Mouse (Mus musculus) intestine, embryonic 16.5 days (tissue): ENCODE data around the gene B430306N03Rik. TPM values are rescaled to one million over a fixed set of nuclear protein-coding genes. Genes with fewer than 3 reads are reported as not detected.
"Not testable (repeated sequence)": the region's sequence is repeated elsewhere in the genome, so short reads cannot be mapped to it uniquely, and the experiment has no call there.

Experiments used
- ATAC-seq: fragments of 200-750 bp; cut with Nextera tagmentation; 2 replicates; pipeline ENCODE4 v1.8.0; 2017; ENCODE audit warnings: moderate TSS enrichment, moderate library complexity
- H3K27ac ChIP-seq: fragments of 300-500 bp; sonication (generic); 2 replicates; pipeline ENCODE4 v1.5.1; 2014; ENCODE audit warnings: mild to moderate bottlenecking, low read length
- H3K27me3 ChIP-seq: fragments of 300-500 bp; sonication (generic); replicated peaks from 2 replicates; pipeline ENCODE4 v1.6.1; 2014; ENCODE audit warnings: low read length, control low read depth, mixed read lengths; ENCODE audit not compliant: control insufficient read depth, insufficient read depth
- H3K36me3 ChIP-seq: fragments of 300-500 bp; sonication (generic); 2 replicates; pipeline ENCODE4 v1.6.1; 2014; ENCODE audit warnings: low read length, control low read depth; ENCODE audit not compliant: control insufficient read depth, insufficient read depth
- H3K4me1 ChIP-seq: fragments of 300-500 bp; sonication (generic); 2 replicates; pipeline ENCODE4 v1.6.1; 2014; ENCODE audit warnings: low read length, control low read depth, mixed read lengths; ENCODE audit not compliant: control insufficient read depth, insufficient read depth
- H3K4me2 ChIP-seq: fragments of 300-500 bp; sonication (generic); 2 replicates; pipeline ENCODE4 v1.6.1; 2014; ENCODE audit warnings: low read depth, low read length, control low read depth
- H3K4me3 ChIP-seq: fragments of 300-500 bp; sonication (generic); 2 replicates; pipeline ENCODE4 v1.5.1; 2014; ENCODE audit warnings: mild to moderate bottlenecking, low read length
- H3K9ac ChIP-seq: fragments of 300-500 bp; sonication (generic); 2 replicates; pipeline ENCODE4 v1.6.1; 2014; ENCODE audit warnings: low read depth, low read length
- H3K9me3 ChIP-seq: fragments of 300-500 bp; sonication (generic); 2 replicates; pipeline ENCODE4 v1.6.1; 2016; ENCODE audit warnings: low read length, control low read depth; ENCODE audit not compliant: control insufficient read depth
- WGBS: fragments of 180-500 bp; shearing (Covaris S2); extraction: QIAGEN DNeasy Blood & Tissue Kit; methylation state at CpG from one replicate; pipeline ENCODE4 v1.1.7; 2014; 5-methylcytosine and 5-hydroxymethylcytosine counted together
- polyA plus RNA-seq: library from polyadenylated mRNA; unstranded; fragments of >200 nt; fragmentation: Nextera tagmentation; extraction: Ambion mirVana; gene quantifications from 2 replicates; pipeline ENCODE4 v1.2.1, GENCODE M21; 2015

B430306N03Rik gene
- polyA plus RNA-seq, 1 experiment from 2014 or later: 0.44 TPM

- H3K27me3 ChIP-seq: no peaks in the 10 kb centered on the region
- H3K27ac ChIP-seq: no peak overlapping the region
- H3K4me1 ChIP-seq: 0 out of 2 replicates have a peak, but pooled peaks cover 5% of the 10 kb centered on the region
- H3K9me3 ChIP-seq: no peaks in the 10 kb centered on the region
- H3K4me3 ChIP-seq: no peak overlapping the region
- H3K4me2 ChIP-seq: no peak overlapping the region
- H3K9ac ChIP-seq: no peak overlapping the region
- WGBS: 69% methylated on average over 4 of the region's 4 CpGs
- H3K36me3 ChIP-seq: no peaks in the 10 kb centered on the region
- no peak for ATAC-seq
Observed at GRCm38 (mm10) chr17:48346834-48347233, 30.9 kb downstream of the B430306N03Rik start.

- H3K4me3 ChIP-seq: no peak overlapping the region
- 71% methylated on average over 2 of the region's 2 CpGs for WGBS
Observed at GRCm38 (mm10) chr17:48347287-48347686, 31.3 kb downstream of the B430306N03Rik start.

GRCm38 (mm10) chr17:48350681-48351193 lies 34.8 kb downstream of the B430306N03Rik start:
- Histone ChIP-seq H3K36me3 (no peaks in the 10 kb centered on the region), H3K9ac (no peak overlapping the region), H3K27me3 (no peaks in the 10 kb centered on the region), H3K4me3 (no peak overlapping the region), H3K4me2 (no peak overlapping the region), H3K4me1 (0 out of 2 replicates have a peak, but pooled peaks cover 2% of the 10 kb centered on the region), H3K27ac (no peak overlapping the region), H3K9me3 (no peaks in the 10 kb centered on the region)
- no peak for ATAC-seq
- 70% methylated on average over 5 of the region's 5 CpGs for WGBS

More at GRCm38 (mm10) chr17:48347287-48347686, 31.3 kb downstream of the B430306N03Rik start:
- no peaks in the 10 kb centered on the region for H3K36me3 ChIP-seq
- no peak overlapping the region for H3K9ac ChIP-seq
- H3K27me3 ChIP-seq: no peaks in the 10 kb centered on the region
- 0 out of 2 replicates have a peak, but pooled peaks cover 5% of the 10 kb centered on the region for H3K4me1 ChIP-seq
- no peak overlapping the region for H3K4me2 ChIP-seq
- H3K27ac ChIP-seq: no peak overlapping the region
- H3K9me3 ChIP-seq: no peaks in the 10 kb centered on the region
- no peak for ATAC-seq

GRCm38 (mm10) chr17:48352976-48353375 lies 37.0 kb downstream of the B430306N03Rik start:
- not testable (repeated sequence) for H3K4me1 ChIP-seq, H3K4me2 ChIP-seq, H3K27me3 ChIP-seq, H3K36me3 ChIP-seq, H3K9ac ChIP-seq, H3K4me3 ChIP-seq, H3K27ac ChIP-seq, ATAC-seq, H3K9me3 ChIP-seq
- WGBS: 80% methylated on average over 7 of the region's 7 CpGs

- no peak for ATAC-seq
- WGBS: 82% methylated on average over 3 of the region's 3 CpGs
Observed at GRCm38 (mm10) chr17:48355822-48356221, 39.9 kb downstream of the B430306N03Rik start.

GRCm38 (mm10) chr17:48357892-48358291 lies 42.0 kb downstream of the B430306N03Rik start:
- 41% methylated on average over 2 of the region's 2 CpGs for WGBS
- H3K9me3 ChIP-seq: no peaks in the 10 kb centered on the region

More at GRCm38 (mm10) chr17:48355822-48356221, 39.9 kb downstream of the B430306N03Rik start:
- Histone ChIP-seq H3K4me2 (no peak overlapping the region), H3K9ac (no peak overlapping the region), H3K27me3 (no peaks in the 10 kb centered on the region), H3K4me1 (no peaks in the 10 kb centered on the region), H3K27ac (no peak overlapping the region), H3K4me3 (no peak overlapping the region), H3K36me3 (no peaks in the 10 kb centered on the region), H3K9me3 (no peaks in the 10 kb centered on the region)

GRCm38 (mm10) chr17:48359616-48360015 lies 43.7 kb downstream of the B430306N03Rik start, which contains the start of gene Treml1:
Treml1 (plus strand) TSS chr17:48359916.
- Histone ChIP-seq H3K36me3 (no peaks in the 10 kb centered on the region), H3K9ac (no peak within 1 kb of the TSS), H3K27me3 (no peaks in the 10 kb centered on the region), H3K4me3 (no peak within 1 kb of the TSS), H3K4me1 (no peaks in the 10 kb centered on the region), H3K9me3 (no peaks in the 10 kb centered on the region), H3K27ac (no peak within 1 kb of the TSS), H3K4me2 (no peak within 1 kb of the TSS)
- ATAC-seq: no peak
- 72% methylated on average over 7 of the region's 7 CpGs for WGBS

More at GRCm38 (mm10) chr17:48357892-48358291, 42.0 kb downstream of the B430306N03Rik start:
- H3K4me1 ChIP-seq: no peaks in the 10 kb centered on the region
- H3K27me3 ChIP-seq: no peaks in the 10 kb centered on the region
- H3K4me3 ChIP-seq: no peak overlapping the region
- H3K9ac ChIP-seq: no peak overlapping the region
- no peak overlapping the region for H3K27ac ChIP-seq
- H3K36me3 ChIP-seq: no peaks in the 10 kb centered on the region
- H3K4me2 ChIP-seq: no peak overlapping the region
- ATAC-seq: no peak

GRCm38 (mm10) chr17:48360462-48360861 lies 44.5 kb downstream of the B430306N03Rik start:
- Histone ChIP-seq H3K9ac (no peak overlapping the region), H3K27me3 (no peaks in the 10 kb centered on the region), H3K36me3 (no peaks in the 10 kb centered on the region), H3K4me2 (no peak overlapping the region), H3K4me3 (no peak overlapping the region), H3K9me3 (no peaks in the 10 kb centered on the region), H3K27ac (no peak overlapping the region), H3K4me1 (no peaks in the 10 kb centered on the region)
- no peak for ATAC-seq
- WGBS: 65% methylated on average over 4 of the region's 4 CpGs

GRCm38 (mm10) chr17:48362346-48362745 lies 46.4 kb downstream of the B430306N03Rik start:
- 58% methylated on average over 3 of the region's 3 CpGs for WGBS
- no peak overlapping the region for H3K9ac ChIP-seq
- H3K27me3 ChIP-seq: no peaks in the 10 kb centered on the region
- no peaks in the 10 kb centered on the region for H3K9me3 ChIP-seq
- no peak for ATAC-seq
- H3K4me2 ChIP-seq: no peak overlapping the region
- no peak overlapping the region for H3K27ac ChIP-seq
- no peaks in the 10 kb centered on the region for H3K4me1 ChIP-seq
- no peak overlapping the region for H3K4me3 ChIP-seq
- H3K36me3 ChIP-seq: no peaks in the 10 kb centered on the region

- Histone ChIP-seq H3K4me1 (no peaks in the 10 kb centered on the region), H3K36me3 (no peaks in the 10 kb centered on the region), H3K4me3 (no peak overlapping the region), H3K9me3 (no peaks in the 10 kb centered on the region), H3K27me3 (no peaks in the 10 kb centered on the region), H3K4me2 (no peak overlapping the region), H3K9ac (no peak overlapping the region), H3K27ac (no peak overlapping the region)
- ATAC-seq: no peak
- 77% methylated on average over 8 of the region's 8 CpGs for WGBS
Observed at GRCm38 (mm10) chr17:48362966-48363365, 47.0 kb downstream of the B430306N03Rik start.
